Mouse (Mus musculus) small intestine, adult 2 months (tissue): ENCODE results near the gene Hsd3b1.

Source experiments
- CTCF ChIP-seq: fragments of 200-500 bp; IDR thresholded peaks from 2 replicates; pipeline ENCODE4 v1.5.1; 2012; ENCODE audit warnings: low read depth, mild to moderate bottlenecking, control low read depth, inconsistent platforms, low read length, moderate library complexity, mixed read lengths; ENCODE audit not compliant: insufficient replicate concordance, insufficient read length; ENCODE audit errors: extremely low read depth
- POLR2A ChIP-seq: fragments of 200-500 bp; IDR thresholded peaks from 2 replicates; pipeline ENCODE4 v1.6.1; 2012; ENCODE audit warnings: low read depth, mild to moderate bottlenecking, control low read depth, inconsistent platforms, low read length, moderate library complexity

GRCm38 (mm10) chr3:98868219-98868618 lies 8.6 kb upstream of the Hsd3b1 start:
- TF ChIP-seq CTCF (no peak), POLR2A (no peak)
